Mouse (Mus musculus) thymus, adult 2 months (tissue): Measurements from ENCODE around the gene Srpk2.

Experiments used
- CTCF ChIP-seq: fragments of 200-500 bp; IDR thresholded peaks from 2 replicates; pipeline ENCODE4 v1.5.1; 2012; ENCODE audit warnings: mild to moderate bottlenecking, control low read depth, low read length, moderate library complexity, borderline replicate concordance; ENCODE audit not compliant: control insufficient read depth, poor library complexity, insufficient read depth; ENCODE audit errors: extremely low read depth
- POLR2A ChIP-seq: fragments of 200-500 bp; IDR thresholded peaks from 2 replicates; pipeline ENCODE4 v1.6.1; 2012; ENCODE audit warnings: mild to moderate bottlenecking, low read length, control low read depth, moderate library complexity; ENCODE audit not compliant: control insufficient read depth, poor library complexity, insufficient read depth; ENCODE audit errors: extremely low read depth

GRCm38 (mm10) chr5:23517839-23518238, 166.6 kb downstream of the Srpk2 start:
- no peak for TF ChIP-seq POLR2A
- no peak for TF ChIP-seq CTCF
